Comparison of ENCODE assay signal across 21 mouse cellular contexts in the genomic region with DNA sequence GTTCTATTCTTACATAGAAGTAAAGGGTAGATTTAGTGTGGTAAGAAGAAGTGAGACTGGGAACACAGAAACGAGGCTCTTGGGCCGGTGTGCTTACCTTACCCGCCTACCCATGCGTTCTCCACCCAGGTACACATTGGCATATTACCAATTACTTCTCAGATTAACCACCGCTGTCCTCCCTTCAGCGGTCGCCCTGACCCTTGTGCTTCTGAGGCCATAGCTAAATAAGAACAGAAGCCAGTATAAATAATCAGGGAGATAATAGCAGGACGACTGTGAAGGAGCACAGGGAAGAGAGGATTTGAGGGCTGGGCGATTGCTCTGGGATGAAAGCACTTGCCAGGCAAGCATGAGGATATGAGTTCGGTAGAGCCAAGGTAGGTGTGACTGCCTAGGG. TPM values are rescaled to one million over a fixed set of nuclear protein-coding genes. Genes with fewer than 3 reads are reported as not detected.
"Had no signal": no experiment of that assay in that cellular context is flagged by ENCODE, and none has a peak within 500 bp of the region (broad histone marks: within the 10 kb centered on the region; RNA-seq: fewer than 3 reads in every experiment).

No protein-coding gene starts in this region.

- H3K27me3 ChIP-seq: intestine, embryonic 15.5 days; limb, embryonic 15.5 days; midbrain, embryonic 12.5 days; neural tube, embryonic 13.5 days had no signal

- H3K9ac ChIP-seq: hindbrain, embryonic 14.5 days; intestine, embryonic 15.5 days; limb, embryonic 15.5 days; midbrain, embryonic 12.5 days; neural tube, embryonic 13.5 days had no signal

- H3K4me1 ChIP-seq: midbrain, embryonic 12.5 days; neural tube, embryonic 13.5 days had no signal

- H3K27ac ChIP-seq: hindbrain, embryonic 10.5 days; hindbrain, embryonic 14.5 days; intestine, embryonic 15.5 days; limb, embryonic 15.5 days; midbrain, embryonic 12.5 days; neural tube, embryonic 13.5 days had no signal

- H3K36me3 ChIP-seq: hindbrain, embryonic 10.5 days; intestine, embryonic 15.5 days; midbrain, embryonic 12.5 days; neural tube, embryonic 13.5 days had no signal

- ATAC-seq: intestine, embryonic 15.5 days; lung, postnatal 0 days; midbrain, embryonic 16.5 days had no signal

- H3K9me3 ChIP-seq: hindbrain, embryonic 10.5 days; intestine, embryonic 15.5 days; limb, embryonic 15.5 days; midbrain, embryonic 12.5 days; neural tube, embryonic 13.5 days had no signal

- DNase-seq: lung, adult 18-20 months; right cerebral cortex, adult 18-20 months; right cerebral cortex, postnatal 25 days; thymus, adult 18-20 months; thymus, postnatal 25 days had no signal

- H3K4me2 ChIP-seq: hindbrain, embryonic 14.5 days; intestine, embryonic 15.5 days; limb, embryonic 15.5 days; midbrain, embryonic 12.5 days; neural tube, embryonic 13.5 days had no signal

- H3K4me3 ChIP-seq: hindbrain, embryonic 10.5 days; intestine, embryonic 15.5 days; limb, embryonic 15.5 days; midbrain, embryonic 12.5 days; neural tube, embryonic 13.5 days had no signal

RNA-seq across cellular contexts. Expression of gene Prss48, which starts 11.5 kb away (rescaled TPM):
- total RNA-seq: layer of hippocampus, adult 8-10 months; layer of hippocampus, postnatal 14 days; left cerebral cortex, adult 18-20 months; left cerebral cortex, postnatal 14 days; megakaryocyte-erythroid progenitor cell, adult 5-6 weeks had no signal
- polyA plus RNA-seq: hindbrain, embryonic 10.5 days; kidney, embryonic 14.5 days; large intestine, adult 2 months; limb, embryonic 15.5 days; lung, postnatal 0 days; midbrain, embryonic 12.5 days; midbrain, embryonic 16.5 days; neural tube, embryonic 13.5 days; urinary bladder, adult 2 months had no signal
